Mouse (Mus musculus): ENCODE measurements at regions not wholly inside any gene's neighbourhood (a gene's known extent, or its start where the extent isn't known, plus 50 kb on each side); places are given as distances from the start of the nearest gene placed in this dataset.
A peak's percentile ranks its signal among the peaks of the same experiment; 100 is the strongest.

GRCm38 (mm10) chr11:18821384-18821783 lies 197.4 kb downstream of the Meis1 start:
- no peak for DNase-seq (ENCODE audit: low spot score)
- no peak overlapping the region for H3K4me3 ChIP-seq
- no peaks in the 10 kb centered on the region for H3K4me1 ChIP-seq
- no peaks in the 10 kb centered on the region for H3K27me3 ChIP-seq (replicated peaks; ENCODE audit: low read depth, poor library complexity, severe bottlenecking)
- WGBS, result 35% methylated on average over 1 of the region's 1 CpGs
- no peaks in the 10 kb centered on the region for H3K36me3 ChIP-seq (replicated peaks)
- H3K9me3 ChIP-seq, result no peaks in the 10 kb centered on the region
- no peak overlapping the region for H3K27ac ChIP-seq (replicated peaks)

- no peaks in the 10 kb centered on the region for H3K9me3 ChIP-seq
- H3K4me3 ChIP-seq, result no peak overlapping the region
- DNase-seq (ENCODE audit: low spot score), result no peak
- H3K27me3 ChIP-seq (replicated peaks; ENCODE audit: low read depth, poor library complexity, severe bottlenecking), result no peaks in the 10 kb centered on the region
- no peaks in the 10 kb centered on the region for H3K4me1 ChIP-seq
- H3K27ac ChIP-seq (replicated peaks), result no peak overlapping the region
- 85% methylated on average over 3 of the region's 3 CpGs for WGBS
- H3K36me3 ChIP-seq (replicated peaks), result no peaks in the 10 kb centered on the region
Measured at GRCm38 (mm10) chr11:18814110-18814509, 204.7 kb downstream of the Meis1 start.

- Histone ChIP-seq H3K27ac (replicated peaks) (no peak overlapping the region), H3K4me3 (no peak overlapping the region), H3K36me3 (replicated peaks) (no peaks in the 10 kb centered on the region), H3K4me1 (peaks cover 4% of the 10 kb centered on the region; the same call in 1 of the 2 replicates), H3K9me3 (no peaks in the 10 kb centered on the region), H3K27me3 (replicated peaks; ENCODE audit: low read depth, poor library complexity, severe bottlenecking) (no peaks in the 10 kb centered on the region)
- 96% methylated on average over 3 of the region's 3 CpGs for WGBS
- no peak for DNase-seq (ENCODE audit: low spot score)
Measured at GRCm38 (mm10) chr11:18767479-18767878, 251.3 kb downstream of the Meis1 start.

DNA sequence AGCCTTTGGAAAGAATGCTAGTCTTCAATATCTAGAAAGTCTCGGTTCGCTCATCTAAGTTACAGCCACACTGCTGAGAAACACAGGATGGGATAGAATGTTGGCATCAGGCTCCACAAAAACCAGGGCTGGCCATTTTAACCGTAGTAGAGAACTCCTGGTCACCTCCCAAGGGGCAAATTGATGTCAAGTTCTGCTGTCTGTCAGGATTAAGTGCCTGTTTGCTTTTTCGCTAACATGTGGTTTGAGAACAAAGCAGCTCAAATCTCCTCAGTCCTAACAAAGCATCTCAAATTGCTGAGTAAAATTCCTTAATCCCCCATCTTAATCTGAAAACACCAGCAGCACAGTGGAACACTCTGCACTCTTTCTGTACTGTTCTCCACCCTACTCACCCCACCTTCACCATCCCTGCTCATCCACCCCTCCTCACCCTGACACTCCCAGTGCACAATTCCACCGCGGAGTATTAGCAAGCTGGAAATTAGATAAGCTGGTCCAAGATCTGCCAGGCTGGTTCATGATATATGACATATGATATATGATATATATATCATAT lies 252.2 kb downstream of the Meis1 start:
- Histone ChIP-seq H3K4me1 (peaks cover 4% of the 10 kb centered on the region; the same call in 1 of the 2 replicates), H3K9me3 (no peaks in the 10 kb centered on the region), H3K4me3 (no peak overlapping the region), H3K27ac (replicated peaks) (no peak overlapping the region), H3K36me3 (replicated peaks) (no peaks in the 10 kb centered on the region), H3K27me3 (replicated peaks; ENCODE audit: low read depth, poor library complexity, severe bottlenecking) (no peaks in the 10 kb centered on the region)
- 60% methylated on average over 6 of the region's 6 CpGs for WGBS
- no peak for DNase-seq (ENCODE audit: low spot score)

DNA sequence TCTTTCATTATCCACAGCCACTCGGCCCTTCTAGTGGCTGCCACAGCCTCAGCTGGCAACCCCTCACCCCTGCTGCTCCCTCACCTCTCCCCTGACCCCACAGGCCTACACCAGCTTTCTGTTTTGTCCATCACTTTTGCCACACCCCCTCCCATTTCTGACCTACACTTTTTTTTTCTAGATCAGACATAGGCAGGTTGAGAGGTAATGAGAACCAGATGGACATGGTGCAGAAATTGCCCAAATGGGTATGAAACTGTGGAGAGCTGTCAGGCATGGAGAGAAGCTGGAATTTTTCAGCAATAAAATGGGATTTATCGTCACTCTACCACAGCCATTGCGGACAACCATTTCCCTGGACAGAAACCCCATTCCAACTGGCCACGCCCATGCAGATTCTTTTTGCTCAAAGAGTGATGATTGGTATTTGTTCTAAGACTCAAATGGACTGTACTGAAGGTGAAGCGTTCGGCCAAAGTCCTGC lies 260.2 kb downstream of the Meis1 start:
- Histone ChIP-seq H3K9me3 (no peaks in the 10 kb centered on the region), H3K4me1 (peaks cover 45% of the 10 kb centered on the region), H3K36me3 (replicated peaks) (no peaks in the 10 kb centered on the region), H3K27me3 (replicated peaks; ENCODE audit: low read depth, poor library complexity, severe bottlenecking) (no peaks in the 10 kb centered on the region; the same call in 1 of the 2 replicates), H3K27ac (replicated peaks) (peak overlapping the region; percentile 19; the same call in 1 of the 2 replicates), H3K4me3 (no peak overlapping the region)
- 42% methylated on average over 6 of the region's 6 CpGs for WGBS
- DNase-seq (ENCODE audit: low spot score), result peak; percentile 67

DNA sequence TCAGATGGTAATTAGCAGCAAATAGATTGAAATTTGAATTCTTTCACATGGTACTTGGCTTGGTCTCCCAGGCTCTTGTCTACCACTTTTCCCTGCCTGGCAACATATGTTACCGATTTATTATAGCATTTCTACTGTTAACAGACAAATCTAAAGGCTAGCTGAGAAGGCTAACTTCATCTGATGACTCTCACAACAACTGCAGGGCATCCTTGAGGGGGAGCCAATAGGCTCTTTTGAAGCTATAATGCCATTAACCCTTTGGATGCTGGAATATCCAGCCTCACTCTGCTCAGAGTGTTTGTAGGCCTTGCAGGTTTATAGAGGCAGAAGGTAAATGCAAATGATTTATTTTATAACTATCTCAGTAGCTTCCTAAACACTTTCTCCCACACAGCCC lies 262.2 kb downstream of the Meis1 start:
- 28% methylated on average over 1 of the region's 1 CpGs for WGBS
- Histone ChIP-seq H3K27me3 (replicated peaks; ENCODE audit: low read depth, poor library complexity, severe bottlenecking) (peaks cover 5% of the 10 kb centered on the region; the same call in 1 of the 2 replicates), H3K27ac (replicated peaks) (no peak overlapping the region; the same call in 1 of the 2 replicates), H3K9me3 (no peaks in the 10 kb centered on the region), H3K4me3 (no peak overlapping the region), H3K4me1 (peaks cover 56% of the 10 kb centered on the region), H3K36me3 (replicated peaks) (no peaks in the 10 kb centered on the region)
- DNase-seq (ENCODE audit: low spot score), result no peak

- DNase-seq (ENCODE audit: low spot score), result no peak
- Histone ChIP-seq H3K4me1 (peaks cover 70% of the 10 kb centered on the region), H3K36me3 (replicated peaks) (no peaks in the 10 kb centered on the region), H3K9me3 (no peaks in the 10 kb centered on the region), H3K4me3 (no peak overlapping the region), H3K27me3 (replicated peaks; ENCODE audit: low read depth, poor library complexity, severe bottlenecking) (peaks cover 8% of the 10 kb centered on the region; the same call in 1 of the 2 replicates), H3K27ac (replicated peaks) (0 out of 2 replicates have a peak overlapping the region, but pooled peaks have one; percentile 45)
- WGBS, result 54% methylated on average over 9 of the region's 9 CpGs
Measured at GRCm38 (mm10) chr11:18754732-18755525, 263.9 kb downstream of the Meis1 start.

DNA sequence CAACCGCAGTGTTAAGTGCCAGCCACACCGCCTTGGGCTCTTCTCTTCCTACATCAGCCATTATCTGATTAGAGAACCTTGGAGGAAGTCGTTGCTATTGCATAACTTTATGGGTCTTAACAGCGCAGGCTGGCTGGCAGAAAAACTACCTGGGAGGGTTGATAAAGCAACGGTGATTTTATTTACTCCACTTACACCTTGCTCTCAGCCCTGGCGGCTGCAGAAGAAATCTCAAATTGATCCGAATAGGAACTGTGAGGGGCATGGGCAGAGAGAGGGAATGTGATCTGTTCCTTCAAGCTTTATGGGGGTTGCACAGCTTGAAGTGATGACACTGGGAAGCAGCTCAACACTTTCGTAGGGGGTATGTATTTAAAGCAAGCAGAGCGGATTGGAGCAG lies 264.9 kb downstream of the Meis1 start:
- DNase-seq (ENCODE audit: low spot score), result no peak
- Histone ChIP-seq H3K27ac (replicated peaks) (no peak overlapping the region), H3K4me3 (no peak overlapping the region), H3K9me3 (no peaks in the 10 kb centered on the region), H3K27me3 (replicated peaks; ENCODE audit: low read depth, poor library complexity, severe bottlenecking) (peaks cover 8% of the 10 kb centered on the region; the same call in 1 of the 2 replicates), H3K36me3 (replicated peaks) (no peaks in the 10 kb centered on the region), H3K4me1 (peaks cover 75% of the 10 kb centered on the region)
- WGBS, result 38% methylated on average over 9 of the region's 9 CpGs

GRCm38 (mm10) chr11:18753246-18753645 lies 265.5 kb downstream of the Meis1 start:
- Histone ChIP-seq H3K27me3 (replicated peaks; ENCODE audit: low read depth, poor library complexity, severe bottlenecking) (peaks cover 8% of the 10 kb centered on the region; the same call in 1 of the 2 replicates), H3K36me3 (replicated peaks) (no peaks in the 10 kb centered on the region), H3K4me3 (no peak overlapping the region), H3K4me1 (peaks cover 75% of the 10 kb centered on the region), H3K9me3 (no peaks in the 10 kb centered on the region), H3K27ac (replicated peaks) (no peak overlapping the region)
- DNase-seq (ENCODE audit: low spot score), result no peak
- WGBS, result 62% methylated on average over 1 of the region's 1 CpGs

DNA sequence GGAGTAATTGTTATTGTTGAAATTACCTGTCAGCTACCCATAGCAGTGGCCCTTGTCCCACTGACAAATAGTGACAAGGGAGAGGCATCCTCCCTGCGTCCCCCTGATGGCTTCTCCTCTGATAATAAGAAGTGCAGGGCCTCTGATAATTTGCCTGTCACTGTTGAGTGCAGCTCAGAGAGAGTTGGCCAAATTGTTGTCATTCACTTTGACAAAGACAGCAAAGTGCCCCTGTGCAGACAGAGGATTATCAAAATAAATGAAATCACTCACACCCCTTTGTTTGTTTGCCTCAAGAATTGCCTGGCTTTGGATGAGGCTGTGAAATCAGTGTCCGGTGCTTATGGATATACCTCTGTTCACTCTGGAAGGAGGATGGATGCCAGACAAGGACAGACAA lies 266.3 kb downstream of the Meis1 start:
- Histone ChIP-seq H3K27me3 (replicated peaks; ENCODE audit: low read depth, poor library complexity, severe bottlenecking) (peaks cover 8% of the 10 kb centered on the region; the same call in 1 of the 2 replicates), H3K9me3 (no peaks in the 10 kb centered on the region), H3K4me1 (peaks cover 81% of the 10 kb centered on the region), H3K27ac (replicated peaks) (no peak overlapping the region), H3K4me3 (no peak overlapping the region), H3K36me3 (replicated peaks) (no peaks in the 10 kb centered on the region)
- 42% methylated on average over 2 of the region's 2 CpGs for WGBS
- DNase-seq (ENCODE audit: low spot score), result no peak

DNA sequence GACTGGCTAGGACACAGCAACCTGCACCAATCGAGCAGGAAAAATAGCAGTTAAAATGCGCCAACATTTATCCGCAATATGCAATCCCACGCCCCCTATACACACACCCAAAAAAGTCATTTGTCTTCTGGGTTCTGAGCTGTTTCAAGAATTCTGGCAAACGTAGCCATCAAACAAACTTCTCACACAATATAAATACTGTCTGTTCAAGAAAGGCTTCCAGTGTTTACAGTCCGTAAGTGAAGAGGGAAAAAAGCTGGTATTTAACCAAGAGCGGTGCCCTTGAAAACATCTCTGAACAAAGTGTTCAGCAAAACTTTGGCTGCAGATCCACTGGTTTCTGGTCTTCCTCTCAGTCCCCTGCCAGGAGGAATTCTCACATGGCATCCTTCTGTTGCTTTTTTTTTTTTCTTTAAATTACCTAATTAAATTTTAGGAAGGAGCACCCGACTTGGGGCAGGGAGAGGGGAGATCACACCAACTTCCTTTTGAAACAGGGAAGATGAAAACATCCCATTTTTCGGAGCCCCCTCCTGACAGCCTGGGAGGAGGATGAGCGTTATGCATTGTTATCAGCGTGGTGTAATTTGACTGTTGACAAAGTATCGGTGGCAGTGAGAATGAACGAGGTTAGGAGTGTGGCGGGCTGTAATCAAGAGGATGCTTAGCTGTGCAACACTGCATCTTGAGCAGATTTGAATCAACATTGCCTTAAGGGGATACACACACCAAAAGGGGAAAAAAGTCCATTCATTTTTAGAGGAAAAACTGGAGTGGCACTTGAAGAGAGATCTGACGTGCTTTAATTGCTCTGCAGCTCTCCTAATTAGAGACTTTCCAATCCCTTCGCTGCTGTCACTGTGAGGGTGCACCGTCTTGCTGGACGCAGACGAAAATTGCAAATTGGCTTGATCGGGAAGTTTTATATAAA lies 267.6 kb downstream of the Meis1 start:
- 20% methylated on average over 20 of the region's 20 CpGs for WGBS

GRCm38 (mm10) chr11:18750080-18750375 lies 268.8 kb downstream of the Meis1 start:
- peaks cover 12% of the 10 kb centered on the region for H3K27me3 ChIP-seq (replicated peaks; ENCODE audit: low read depth, poor library complexity, severe bottlenecking)
- H3K4me1 ChIP-seq, result peaks cover 84% of the 10 kb centered on the region
- DNase-seq (ENCODE audit: low spot score), result no peak
- no peaks in the 10 kb centered on the region for H3K9me3 ChIP-seq
- H3K27ac ChIP-seq (replicated peaks), result no peak overlapping the region; the same call in 1 of the 2 replicates
- no peak overlapping the region for H3K4me3 ChIP-seq
- no peaks in the 10 kb centered on the region for H3K36me3 ChIP-seq (replicated peaks)
- 57% methylated on average over 2 of the region's 2 CpGs for WGBS

More for the DNA sequence above, 267.6 kb downstream of the Meis1 start:
- DNase-seq (ENCODE audit: low spot score), result no peak
- peak overlapping the region; percentile 16 for H3K27ac ChIP-seq (replicated peaks)
- no peaks in the 10 kb centered on the region for H3K9me3 ChIP-seq
- H3K4me3 ChIP-seq, result peak overlapping the region; percentile 41
- H3K36me3 ChIP-seq (replicated peaks), result no peaks in the 10 kb centered on the region
- H3K27me3 ChIP-seq (replicated peaks; ENCODE audit: low read depth, poor library complexity, severe bottlenecking), result peaks cover 12% of the 10 kb centered on the region
- peaks cover 83% of the 10 kb centered on the region for H3K4me1 ChIP-seq
